8 mouse cellular contexts compared by ENCODE assay signal in the genomic region with DNA sequence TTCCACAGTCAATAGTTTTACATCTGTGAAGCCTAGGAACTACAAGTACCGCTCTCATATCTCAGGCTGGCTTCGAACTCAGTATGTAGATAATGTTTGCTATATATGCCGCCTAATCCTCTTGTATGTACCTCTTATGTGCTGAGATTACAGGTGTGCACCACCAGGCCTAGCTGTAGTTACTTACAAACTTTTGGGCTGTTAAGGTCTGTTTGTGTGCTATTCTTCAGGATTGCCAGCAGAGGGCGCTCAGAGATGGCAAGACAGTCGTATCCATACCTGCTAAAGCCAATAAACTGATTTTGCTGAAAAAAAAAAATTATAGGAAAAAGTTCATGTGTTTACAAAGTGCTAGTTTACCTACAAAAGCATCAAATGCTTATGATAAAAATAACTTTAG.
DNase-seq lines count a peak whose midpoint lies in the region; ATAC-seq and TF ChIP-seq lines count a peak whose summit lies in the region.

No protein-coding gene starts in this region.

- TF ChIP-seq CTCF in brain, embryonic 14.5 days (IDR thresholded peaks at IDR 0.05; ENCODE audit: borderline replicate concordance, extremely low read depth, insufficient read depth, insufficient read length), result peak; percentile 87

- H3K4me1 ChIP-seq in ES-E14 (ENCODE audit: control insufficient read depth in 2 of 2, insufficient read depth in 2 of 2, low read length in 2 of 2, poor library complexity in 1 of 2), result no peaks in the 10 kb centered on the region
- no peaks in the 10 kb centered on the region for H3K4me1 ChIP-seq in neural tube, embryonic 13.5 days (replicated peaks)

- TF ChIP-seq POLR2A in brain, embryonic 14.5 days (IDR thresholded peaks at IDR 0.05; ENCODE audit: borderline replicate concordance, extremely low read depth, insufficient read depth, insufficient read length, poor library complexity, severe bottlenecking), result no peak

- H3K27me3 ChIP-seq in neural tube, embryonic 13.5 days, result no peaks in the 10 kb centered on the region

- H3K9ac ChIP-seq in ES-E14 (ENCODE audit: insufficient read depth, low read depth, low read length, poor library complexity, severe bottlenecking), result no peak overlapping the region
- H3K9ac ChIP-seq in neural tube, embryonic 13.5 days, result no peak overlapping the region

- DNase-seq in left cerebral cortex, adult 18-20 months (ENCODE audit: low spot score in 2 of 2), result peak; percentile 44 to 47
- no peak for DNase-seq in left cerebral cortex, adult 11 months (ENCODE audit: low spot score)
- peak; percentile 29 for DNase-seq in ES-E14 (ENCODE audit: low read depth, low spot score)
- peak; percentile 87 for DNase-seq in brain, embryonic 14.5 days (ENCODE audit: low read depth)
- DNase-seq in fibroblast of lung, adult 2 months (ENCODE audit: low read depth), result peak; percentile 8
- DNase-seq in left cerebral cortex, postnatal 10 days (ENCODE audit: extremely low spot score in 1 of 2, low spot score in 2 of 2), result peak; percentile 23 to 36

- H3K4me3 ChIP-seq in ES-E14 (ENCODE audit: insufficient read depth in 1 of 2, low read depth in 1 of 2, low read length in 2 of 2, poor library complexity in 1 of 2, severe bottlenecking in 1 of 2), result no peak overlapping the region
- no peak overlapping the region for H3K4me3 ChIP-seq in neural tube, embryonic 13.5 days

- no peaks in the 10 kb centered on the region for H3K36me3 ChIP-seq in ES-E14 (ENCODE audit: control insufficient read depth, insufficient read depth, low read length, poor library complexity, severe bottlenecking)
- no peaks in the 10 kb centered on the region for H3K36me3 ChIP-seq in neural tube, embryonic 13.5 days

- H3K4me2 ChIP-seq in neural tube, embryonic 13.5 days, result no peak overlapping the region

- in situ Hi-C loops in ES-E14 (cut with MboI; ENCODE audit: low sequenced_read_pairs in 2 of 2, unreplicated experiment in 2 of 2), result loop anchor here (25.0 kb wide), 2 partner anchors 481 to 1019 kb away; partner anchors contain the start of gene Gmnc (in 1 of the 2)

- 26% methylated on average over 5 of the region's 5 CpGs for WGBS in neural tube, embryonic 13.5 days

- no peaks in the 10 kb centered on the region for H3K9me3 ChIP-seq in ES-E14 (ENCODE audit: control insufficient read depth, insufficient read depth, low read depth, low read length)
- H3K9me3 ChIP-seq in neural tube, embryonic 13.5 days, result no peaks in the 10 kb centered on the region

- no peak overlapping the region for H3K27ac ChIP-seq in ES-E14 (ENCODE audit: insufficient read depth, low read depth, low read length, poor library complexity, severe bottlenecking)
- H3K27ac ChIP-seq in neural tube, embryonic 13.5 days (replicated peaks), result no peak overlapping the region

- intact Hi-C loops in left cerebral cortex, postnatal 10 days (cut with DNase I), result loop anchor here (2.0 kb wide), 1 partner anchor 1022 kb away; no protein-coding TSS in a partner anchor

- peak; percentile 50; the same call in 1 of the 2 replicates for ATAC-seq in neural tube, embryonic 13.5 days (ENCODE audit: low read depth)
- ATAC-seq in erythroblast, adult 5-6 weeks (replicated peaks; ENCODE audit: low FRiP score, poor library complexity, severe bottlenecking), result no peak; the same call in 1 of the 2 replicates

TF ChIP-seq in ES-E14, 5 proteins besides CTCF, POLR2A, EP300 and RAD21:
- peak; percentile 66; the same call in 1 of the 2 replicates for TF ChIP-seq ZC3H11A (IDR thresholded peaks at IDR 0.05; ENCODE audit: borderline replicate concordance, low read depth, low read length)
- TF ChIP-seq HCFC1 (IDR thresholded peaks at IDR 0.05; ENCODE audit: borderline replicate concordance, insufficient read depth, low read length), result no peak
